Mouse (Mus musculus): Measurements from ENCODE around the gene Zer1. TPM values are rescaled to one million over a fixed set of nuclear protein-coding genes. Genes with fewer than 3 reads are reported as not detected.

Gene Zer1
- polyA plus RNA-seq, 1 experiment = 39.1 TPM

- H3K27ac ChIP-seq (ENCODE audit: insufficient read depth, low read depth, low read length) = no peak overlapping the region
- WGBS = 56% methylated on average over 6 of the region's 6 CpGs
These were observed 32.0 kb downstream of the Zer1 start for GRCm38 (mm10) chr2:30092280-30092918.

GRCm38 (mm10) chr2:30091521-30091920, 32.9 kb downstream of the Zer1 start:
- Histone ChIP-seq H3K4me1 (ENCODE audit: control insufficient read depth, insufficient read depth, insufficient read length, low read length) (peaks cover 3% of the 10 kb centered on the region; the same call in 1 of the 2 replicates), H3K4me3 (ENCODE audit: low read depth, low read length) (no peak overlapping the region), H3K36me3 (ENCODE audit: control insufficient read depth, insufficient read depth, low read length) (peaks cover 11% of the 10 kb centered on the region), H3K27ac (ENCODE audit: insufficient read depth, low read depth, low read length) (no peak overlapping the region), H3K27me3 (ENCODE audit: control insufficient read depth, insufficient read depth, low read length) (no peaks in the 10 kb centered on the region)
- 98% methylated on average over 12 of the region's 12 CpGs for WGBS
- TF ChIP-seq POLR2A (IDR thresholded peaks at IDR 0.05; ENCODE audit: low read depth, low read length) = no peak
- no peak for TF ChIP-seq CTCF (IDR thresholded peaks at IDR 0.05; ENCODE audit: extremely low read depth, insufficient read length, insufficient replicate concordance, low read depth, low read length)

More at GRCm38 (mm10) chr2:30092280-30092918, 32.0 kb downstream of the Zer1 start:
- TF ChIP-seq POLR2A (IDR thresholded peaks at IDR 0.05; ENCODE audit: low read depth, low read length) = no peak
- no peak for TF ChIP-seq CTCF (IDR thresholded peaks at IDR 0.05; ENCODE audit: extremely low read depth, insufficient read length, insufficient replicate concordance, low read depth, low read length)
- Histone ChIP-seq H3K36me3 (ENCODE audit: control insufficient read depth, insufficient read depth, low read length) (peaks cover 11% of the 10 kb centered on the region), H3K27me3 (ENCODE audit: control insufficient read depth, insufficient read depth, low read length) (no peaks in the 10 kb centered on the region), H3K4me3 (ENCODE audit: low read depth, low read length) (peak overlapping the region; percentile 89), H3K4me1 (ENCODE audit: control insufficient read depth, insufficient read depth, insufficient read length, low read length) (peaks cover 3% of the 10 kb centered on the region; the same call in 1 of the 2 replicates)

GRCm38 (mm10) chr2:30087310-30087709, 37.1 kb downstream of the Zer1 start:
- H3K4me1 ChIP-seq (ENCODE audit: control insufficient read depth, insufficient read depth, insufficient read length, low read length) = no peaks in the 10 kb centered on the region; the same call in 1 of the 2 replicates
- TF ChIP-seq CTCF (IDR thresholded peaks at IDR 0.05; ENCODE audit: extremely low read depth, insufficient read length, insufficient replicate concordance, low read depth, low read length) (no peak), POLR2A (IDR thresholded peaks at IDR 0.05; ENCODE audit: low read depth, low read length) (no peak)
- no peaks in the 10 kb centered on the region for H3K27me3 ChIP-seq (ENCODE audit: control insufficient read depth, insufficient read depth, low read length)
- WGBS = 91% methylated on average over 4 of the region's 4 CpGs
- no peak overlapping the region for H3K4me3 ChIP-seq (ENCODE audit: low read depth, low read length)
- peaks cover 11% of the 10 kb centered on the region for H3K36me3 ChIP-seq (ENCODE audit: control insufficient read depth, insufficient read depth, low read length)
- no peak overlapping the region for H3K27ac ChIP-seq (ENCODE audit: insufficient read depth, low read depth, low read length)

GRCm38 (mm10) chr2:30084632-30085031, 39.8 kb downstream of the Zer1 start:
- Histone ChIP-seq H3K27ac (ENCODE audit: insufficient read depth, low read depth, low read length) (no peak overlapping the region), H3K4me1 (ENCODE audit: control insufficient read depth, insufficient read depth, insufficient read length, low read length) (no peaks in the 10 kb centered on the region; the same call in 1 of the 2 replicates), H3K36me3 (ENCODE audit: control insufficient read depth, insufficient read depth, low read length) (no peaks in the 10 kb centered on the region), H3K4me3 (ENCODE audit: low read depth, low read length) (no peak overlapping the region), H3K27me3 (ENCODE audit: control insufficient read depth, insufficient read depth, low read length) (no peaks in the 10 kb centered on the region)
- TF ChIP-seq POLR2A (IDR thresholded peaks at IDR 0.05; ENCODE audit: low read depth, low read length) = no peak
- 75% methylated on average over 12 of the region's 12 CpGs for WGBS

GRCm38 (mm10) chr2:30084113-30084512, 40.3 kb downstream of the Zer1 start:
- 57% methylated on average over 5 of the region's 5 CpGs for WGBS
- TF ChIP-seq POLR2A (IDR thresholded peaks at IDR 0.05; ENCODE audit: low read depth, low read length) (no peak), CTCF (IDR thresholded peaks at IDR 0.05; ENCODE audit: extremely low read depth, insufficient read length, insufficient replicate concordance, low read depth, low read length) (no peak)

GRCm38 (mm10) chr2:30080181-30080800, 44.1 kb downstream of the Zer1 start:
- Histone ChIP-seq H3K27me3 (ENCODE audit: control insufficient read depth, insufficient read depth, low read length) (no peaks in the 10 kb centered on the region), H3K36me3 (ENCODE audit: control insufficient read depth, insufficient read depth, low read length) (no peaks in the 10 kb centered on the region), H3K4me3 (ENCODE audit: low read depth, low read length) (no peak overlapping the region), H3K4me1 (ENCODE audit: control insufficient read depth, insufficient read depth, insufficient read length, low read length) (peaks cover 2% of the 10 kb centered on the region; the same call in 1 of the 2 replicates), H3K27ac (ENCODE audit: insufficient read depth, low read depth, low read length) (no peak overlapping the region)
- TF ChIP-seq CTCF (IDR thresholded peaks at IDR 0.05; ENCODE audit: extremely low read depth, insufficient read length, insufficient replicate concordance, low read depth, low read length) (no peak), POLR2A (IDR thresholded peaks at IDR 0.05; ENCODE audit: low read depth, low read length) (no peak)
- 85% methylated on average over 15 of the region's 15 CpGs for WGBS

More at GRCm38 (mm10) chr2:30084113-30084512, 40.3 kb downstream of the Zer1 start:
- Histone ChIP-seq H3K27me3 (ENCODE audit: control insufficient read depth, insufficient read depth, low read length) (no peaks in the 10 kb centered on the region), H3K4me1 (ENCODE audit: control insufficient read depth, insufficient read depth, insufficient read length, low read length) (no peaks in the 10 kb centered on the region; the same call in 1 of the 2 replicates), H3K27ac (ENCODE audit: insufficient read depth, low read depth, low read length) (no peak overlapping the region), H3K36me3 (ENCODE audit: control insufficient read depth, insufficient read depth, low read length) (no peaks in the 10 kb centered on the region), H3K4me3 (ENCODE audit: low read depth, low read length) (no peak overlapping the region)

GRCm38 (mm10) chr2:30078760-30079159, 45.6 kb downstream of the Zer1 start:
- WGBS = 78% methylated on average over 4 of the region's 4 CpGs
- peaks cover 2% of the 10 kb centered on the region; the same call in 1 of the 2 replicates for H3K4me1 ChIP-seq (ENCODE audit: control insufficient read depth, insufficient read depth, insufficient read length, low read length)
- H3K36me3 ChIP-seq (ENCODE audit: control insufficient read depth, insufficient read depth, low read length) = no peaks in the 10 kb centered on the region
- TF ChIP-seq POLR2A (IDR thresholded peaks at IDR 0.05; ENCODE audit: low read depth, low read length) = no peak
- no peak for TF ChIP-seq CTCF (IDR thresholded peaks at IDR 0.05; ENCODE audit: extremely low read depth, insufficient read length, insufficient replicate concordance, low read depth, low read length)
- no peaks in the 10 kb centered on the region for H3K27me3 ChIP-seq (ENCODE audit: control insufficient read depth, insufficient read depth, low read length)
- no peak overlapping the region for H3K4me3 ChIP-seq (ENCODE audit: low read depth, low read length)
- H3K27ac ChIP-seq (ENCODE audit: insufficient read depth, low read depth, low read length) = peak overlapping the region; percentile 15; the same call in 1 of the 2 replicates
